Mouse (Mus musculus) myocyte (in vitro differentiated cells): Measurements from ENCODE around the gene Phf7.

Source experiments
- CEBPB ChIP-seq: IDR thresholded peaks from 2 replicates; pipeline ENCODE4 v1.6.1; 2011; ENCODE audit warnings: mild to moderate bottlenecking, moderate library complexity; ENCODE audit not compliant: poor library complexity, insufficient read depth, severe bottlenecking
- MAX ChIP-seq: IDR thresholded peaks from one replicate; pipeline ENCODE4 v1.6.1; 2011; ENCODE audit warnings: low read depth, mild to moderate bottlenecking, control low read depth
- MYOD1 ChIP-seq, 3 experiments: IDR thresholded peaks; one replicate each; pipeline ENCODE4 v1.6.1; 2011; ENCODE audit warnings: control low read depth in 2 of 3, low read depth in 2 of 3, mild to moderate bottlenecking in 2 of 3, moderate library complexity in 1 of 3; ENCODE audit not compliant: insufficient read length in 2 of 3, control insufficient read depth in 1 of 3
- POLR2A ChIP-seq: IDR thresholded peaks from one replicate; pipeline ENCODE4 v1.6.1; 2011; ENCODE audit warnings: low read depth, mild to moderate bottlenecking, control low read depth, moderate library complexity; ENCODE audit not compliant: insufficient read length
- POLR2AphosphoS2 ChIP-seq: IDR thresholded peaks from one replicate; pipeline ENCODE4 v1.6.1; 2011; ENCODE audit warnings: low read depth, control low read depth; ENCODE audit not compliant: insufficient read length
- TCF12 ChIP-seq: IDR thresholded peaks from one replicate; pipeline ENCODE4 v1.6.1; 2011; ENCODE audit warnings: mild to moderate bottlenecking, control low read depth; ENCODE audit not compliant: poor library complexity, insufficient read depth, severe bottlenecking
- USF1 ChIP-seq: IDR thresholded peaks from one replicate; pipeline ENCODE4 v1.6.1; 2011; ENCODE audit warnings: low read depth, mild to moderate bottlenecking, control low read depth, moderate library complexity

DNA sequence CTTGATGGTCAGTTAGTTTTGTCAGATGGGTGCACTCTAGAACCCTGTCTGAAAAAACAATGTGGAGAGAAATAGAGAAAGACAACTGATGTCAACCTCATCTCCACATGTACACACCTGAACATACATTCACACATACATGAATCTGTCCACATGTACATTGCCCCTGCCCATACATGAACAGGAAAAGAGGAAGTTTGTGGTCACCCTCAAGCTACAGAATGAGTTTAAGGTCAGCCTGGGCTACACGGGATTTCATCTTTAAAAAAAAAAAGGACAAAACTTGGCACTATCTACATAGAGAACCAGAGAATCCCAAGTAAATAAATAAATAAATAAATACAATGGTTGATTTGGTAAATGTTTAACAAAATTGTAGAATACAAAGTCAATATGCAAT, 6.3 kb downstream of the Phf7 start:
- TF ChIP-seq POLR2A (no peak), CEBPB (no peak), POLR2AphosphoS2 (no peak), MAX (no peak), TCF12 (no peak), MYOD1 (IDR thresholded peaks at IDR 0.05; ENCODE audit: control insufficient read depth in 1 of 3, insufficient read length in 2 of 3, low read depth in 2 of 3) (no peak), USF1 (no peak)
